Mouse (Mus musculus) E14TG2a.4 (cell line): Measurements from ENCODE around the gene Arl15.

Experiments used
- CTCF ChIP-seq: conservative IDR thresholded peaks from 2 replicates; pipeline ENCODE4 v1.5.1; 2014; ENCODE audit warnings: low read length
- NANOG ChIP-seq: IDR thresholded peaks from 2 replicates; pipeline ENCODE4 v1.6.1; 2014; ENCODE audit warnings: borderline replicate concordance, low read length, mixed read lengths

GRCm38 (mm10) chr13:114109441-114109840, 315.1 kb downstream of the Arl15 start:
- no peak for TF ChIP-seq CTCF
- no peak for TF ChIP-seq NANOG
